Mouse (Mus musculus) kidney, adult 10 weeks (tissue): Measurements from ENCODE around the gene Sox5. TPM values are rescaled to one million over a fixed set of nuclear protein-coding genes. Genes with fewer than 3 reads are reported as not detected.

Experiments used
- polyA plus RNA-seq: library from polyadenylated mRNA; stranded (reverse); fragments of 350-450 nt; fragmentation: Illumina TruSeq; extraction: RNeasy Lipid Tissue Mini Kit (QIAGEN cat#74804); gene quantifications from one replicate; pipeline ENCODE4 v1.2.3, GENCODE M21; 2014; ENCODE audit warnings: low read depth, low replicate concordance

Gene Sox5
- 2.2 TPM for polyA plus RNA-seq

DNA sequence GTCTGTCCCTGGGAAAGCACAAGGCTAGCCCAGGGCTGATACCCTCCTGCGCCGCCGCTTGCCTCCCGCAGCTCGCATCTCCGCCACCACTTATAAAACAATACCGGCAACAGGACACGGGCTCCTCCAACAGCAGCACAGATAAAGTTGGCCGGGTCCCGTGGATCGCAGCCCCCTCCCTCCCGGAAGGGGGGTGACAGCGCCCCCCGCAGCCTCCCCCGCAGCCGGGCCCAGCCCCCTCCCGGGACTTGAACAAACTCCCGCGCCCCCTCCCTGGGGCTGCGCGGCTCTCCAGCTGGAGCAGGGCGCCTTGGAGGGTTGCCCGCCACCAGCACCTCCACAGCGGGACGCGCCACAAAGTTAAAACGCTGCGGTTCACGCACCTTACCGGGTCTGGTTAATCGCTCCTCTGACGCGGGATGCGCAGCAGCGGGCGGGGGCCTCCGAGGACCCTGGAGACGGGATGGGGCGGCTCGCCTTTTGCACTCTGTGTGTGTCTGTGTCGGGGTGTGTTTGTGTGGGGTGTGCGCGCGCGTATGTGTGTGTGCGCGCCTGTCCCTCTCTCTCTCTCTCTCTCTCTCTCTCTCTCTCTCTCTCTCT is at the start of gene Sox5:
Sox5 (minus strand) TSS at position 547 of the 600 bp plus-strand sequence.

